Mouse (Mus musculus) heart, adult 8-10 months (tissue): ENCODE measurements around the gene Bpifa5. TPM values are rescaled to one million over a fixed set of nuclear protein-coding genes. Genes with fewer than 3 reads are reported as not detected.

Source experiments
- DNase-seq: peaks from one replicate; pipeline ENCODE4 v3.0.0; 2022; ENCODE audit warnings: low spot score
- total RNA-seq, 4 experiments: library from RNA; stranded (reverse); gene quantifications; 2 replicates each; pipeline ENCODE4 v1.2.4; 2022

Gene Bpifa5
- total RNA-seq, 4 experiments from 2014 or later, result not detected

DNA sequence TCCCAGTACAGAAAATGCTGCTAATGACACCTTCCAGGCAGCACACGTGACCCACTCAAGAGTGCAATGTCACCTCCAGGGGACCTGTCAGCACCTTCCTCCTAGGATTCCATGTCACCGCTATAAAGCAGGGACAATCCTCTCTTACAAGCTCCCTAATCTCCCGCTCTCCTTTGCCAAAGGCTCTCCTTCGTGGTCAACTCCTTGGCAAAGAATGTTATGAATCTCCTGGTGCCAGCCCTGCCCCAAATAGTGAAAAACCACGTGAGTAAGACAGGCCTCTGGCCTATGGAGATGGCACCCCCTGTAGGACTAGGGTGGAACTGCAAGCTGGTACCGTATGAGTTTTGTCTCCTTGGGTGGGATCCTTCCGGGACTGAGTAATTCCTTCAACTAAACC lies 44.5 kb downstream of the Bpifa5 start:
- DNase-seq, result peak; percentile 49

GRCm38 (mm10) chr2:154209112-154209511 lies 46.7 kb downstream of the Bpifa5 start:
- no peak for DNase-seq

GRCm38 (mm10) chr2:154211121-154211520 lies 48.7 kb downstream of the Bpifa5 start:
- no peak for DNase-seq

- DNase-seq, result no peak
These were observed 49.5 kb downstream of the Bpifa5 start for GRCm38 (mm10) chr2:154211881-154212280.

GRCm38 (mm10) chr2:154215191-154215590 lies 52.8 kb downstream of the Bpifa5 start:
- peak; percentile 45 for DNase-seq

Other genes with a start within 250 kb of the Bpifa5 start
- not detected for gene Bpifb3, start 244.4 kb upstream of the Bpifa5 start, total RNA-seq
- gene Bpifb4, start 224.4 kb upstream of the Bpifa5 start, total RNA-seq, result not detected
- not detected for gene Bpifa6, start 187.7 kb upstream of the Bpifa5 start, total RNA-seq
- not detected for gene Bpifa2, start 154.3 kb upstream of the Bpifa5 start, total RNA-seq
- gene Bpifa3, start 32.3 kb upstream of the Bpifa5 start, total RNA-seq, result not detected
- gene Bpifa1, start 19.7 kb upstream of the Bpifa5 start, total RNA-seq, result 10 to 100 TPM in 1 of 4 experiments, not detected in 3; 56.2 TPM
- gene Bpifb1, start 28.2 kb downstream of the Bpifa5 start, total RNA-seq, result under 1 TPM in 2 of 4 experiments, not detected in 2; 0.16 to 0.55 TPM
- not detected for gene Bpifb5, start 61.1 kb downstream of the Bpifa5 start, total RNA-seq
- gene Bpifb9a, start 95.2 kb downstream of the Bpifa5 start, total RNA-seq, result not detected
- not detected for gene Bpifb9b, start 144.6 kb downstream of the Bpifa5 start, total RNA-seq
- 10 to 100 TPM; 17.0 to 21.7 (median 20.5) TPM for gene Cdk5rap1, start 210.4 kb downstream of the Bpifa5 start, total RNA-seq
- 10 to 100 TPM; 69.1 to 74.1 (median 72.8) TPM for gene Snta1, start 245.5 kb downstream of the Bpifa5 start, total RNA-seq